Mouse (Mus musculus) forebrain, embryonic 13.5 days (tissue): ENCODE data around the gene Itpr1. TPM values are rescaled to one million over a fixed set of nuclear protein-coding genes. Genes with fewer than 3 reads are reported as not detected.
A peak's percentile ranks its signal among the peaks of the same experiment; 100 is the strongest.

Source experiments
- ATAC-seq: fragments of 200-750 bp; cut with Nextera tagmentation; 2 replicates; pipeline ENCODE4 v1.8.0; 2017
- H3K27ac ChIP-seq: fragments of 300-500 bp; sonication (generic); 2 replicates; pipeline ENCODE4 v1.5.1; 2015; ENCODE audit warnings: inconsistent platforms, mild to moderate bottlenecking, moderate library complexity
- H3K27me3 ChIP-seq: fragments of 300-500 bp; sonication (generic); 2 replicates; pipeline ENCODE4 v1.6.1; 2015; ENCODE audit warnings: mild to moderate bottlenecking, inconsistent platforms
- H3K36me3 ChIP-seq: fragments of 300-500 bp; sonication (generic); 2 replicates; pipeline ENCODE4 v1.6.1; 2015; ENCODE audit warnings: mild to moderate bottlenecking, inconsistent platforms; ENCODE audit not compliant: poor library complexity, severe bottlenecking
- H3K4me1 ChIP-seq: fragments of 300-500 bp; sonication (generic); 2 replicates; pipeline ENCODE4 v1.6.1; 2015; ENCODE audit warnings: inconsistent platforms
- H3K4me2 ChIP-seq: fragments of 300-500 bp; sonication (generic); 2 replicates; pipeline ENCODE4 v1.6.1; 2015; ENCODE audit warnings: inconsistent platforms, mild to moderate bottlenecking, moderate library complexity
- H3K4me3 ChIP-seq: fragments of 300-500 bp; sonication (generic); 2 replicates; pipeline ENCODE4 v1.5.1; 2015; ENCODE audit warnings: mild to moderate bottlenecking, inconsistent platforms
- H3K9ac ChIP-seq: fragments of 300-500 bp; sonication (generic); 2 replicates; pipeline ENCODE4 v1.6.1; 2015; ENCODE audit warnings: mild to moderate bottlenecking, inconsistent platforms
- H3K9me3 ChIP-seq: fragments of 300-500 bp; sonication (generic); replicated peaks from 2 replicates; pipeline ENCODE4 v1.6.1; 2016; ENCODE audit warnings: inconsistent platforms
- WGBS: fragments of 180-500 bp; shearing (Covaris S2); methylation state at CpG from one replicate; pipeline ENCODE4 v1.1.7; 2015; 5-methylcytosine and 5-hydroxymethylcytosine counted together
- polyA plus RNA-seq: library from polyadenylated mRNA; unstranded; fragments of >200 nt; fragmentation: Nextera tagmentation; extraction: Ambion mirVana; gene quantifications from 2 replicates; pipeline ENCODE4 v1.2.1, GENCODE M21; 2015

Itpr1 gene
- polyA plus RNA-seq, 1 experiment from 2014 or later, result 6.9 TPM

DNA sequence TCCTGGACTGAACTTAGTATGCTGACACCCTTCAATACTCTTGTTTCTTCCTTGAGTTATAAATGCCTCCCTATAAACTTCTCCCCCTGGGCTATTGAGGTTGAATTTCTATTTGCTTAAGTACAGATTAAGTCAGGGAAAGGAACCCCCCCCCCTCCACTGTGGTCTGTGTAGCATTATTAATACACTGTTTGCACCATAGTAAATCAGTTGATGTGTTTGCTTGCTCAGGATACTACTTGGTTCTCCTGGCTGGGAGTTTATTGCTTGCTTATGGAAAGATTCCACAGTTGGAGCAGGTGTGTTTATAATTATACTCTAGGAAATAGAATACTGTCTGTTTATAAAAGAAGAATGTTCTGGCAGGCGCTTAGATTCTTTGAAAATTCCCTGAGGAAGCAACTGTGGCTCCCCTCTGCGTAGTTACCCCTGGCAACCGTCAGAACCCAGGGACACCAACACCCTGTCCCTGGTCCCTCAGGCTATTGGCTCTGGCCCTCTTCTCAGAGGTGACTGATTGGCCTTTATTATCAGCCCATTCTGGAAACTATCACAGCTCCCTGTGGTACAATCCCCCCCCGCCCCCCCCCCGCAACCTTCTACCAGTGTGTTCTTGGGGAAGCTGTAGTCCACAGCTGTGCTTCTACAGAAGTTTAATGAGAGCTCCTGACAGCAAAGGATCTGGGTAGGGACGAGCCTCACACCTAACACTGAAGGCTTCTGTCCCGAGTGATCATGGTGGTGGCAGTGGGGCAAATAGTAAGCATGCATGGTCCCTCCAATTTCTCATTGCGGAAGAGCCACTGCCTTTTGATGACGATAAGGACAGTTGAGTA is 212.1 kb downstream of the Itpr1 start:
- no peak overlapping the region for H3K27ac ChIP-seq
- H3K27me3 ChIP-seq, result no peaks in the 10 kb centered on the region
- H3K9me3 ChIP-seq, result no peaks in the 10 kb centered on the region
- H3K4me3 ChIP-seq, result no peak overlapping the region
- peak; percentile 48 for ATAC-seq
- no peak overlapping the region for H3K9ac ChIP-seq
- 57% methylated on average over 9 of the region's 9 CpGs for WGBS
- no peaks in the 10 kb centered on the region for H3K36me3 ChIP-seq
- H3K4me2 ChIP-seq, result no peak overlapping the region
- peaks cover 25% of the 10 kb centered on the region for H3K4me1 ChIP-seq

DNA sequence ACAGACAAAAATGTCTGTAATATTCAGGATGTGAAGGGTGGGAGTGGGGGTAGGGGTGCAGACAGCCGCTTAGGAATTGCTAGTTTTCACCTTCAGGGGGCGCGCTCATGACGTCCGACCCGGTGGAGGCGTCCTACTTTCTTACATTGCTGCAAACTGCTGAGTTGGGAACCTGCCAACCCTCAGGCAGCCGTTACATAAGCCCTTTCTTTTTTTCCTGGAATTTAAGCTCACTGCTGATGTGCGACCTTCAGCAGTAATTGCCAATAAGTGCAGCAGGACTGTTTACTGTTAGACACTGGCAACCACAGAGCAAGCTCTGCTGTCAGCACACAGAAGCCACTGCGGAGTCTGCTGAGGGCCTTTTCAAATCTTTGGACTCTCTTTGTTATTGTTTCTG is 213.9 kb downstream of the Itpr1 start:
- Histone ChIP-seq H3K4me2 (peak overlapping the region; percentile 12; the same call in 1 of the 2 replicates), H3K27ac (0 out of 2 replicates have a peak overlapping the region, but pooled peaks have one; percentile 25), H3K4me1 (peaks cover 25% of the 10 kb centered on the region), H3K27me3 (no peaks in the 10 kb centered on the region), H3K36me3 (no peaks in the 10 kb centered on the region), H3K9me3 (no peaks in the 10 kb centered on the region), H3K9ac (no peak overlapping the region), H3K4me3 (no peak overlapping the region)
- ATAC-seq, result peak; percentile 92
- WGBS, result 5% methylated on average over 10 of the region's 10 CpGs

DNA sequence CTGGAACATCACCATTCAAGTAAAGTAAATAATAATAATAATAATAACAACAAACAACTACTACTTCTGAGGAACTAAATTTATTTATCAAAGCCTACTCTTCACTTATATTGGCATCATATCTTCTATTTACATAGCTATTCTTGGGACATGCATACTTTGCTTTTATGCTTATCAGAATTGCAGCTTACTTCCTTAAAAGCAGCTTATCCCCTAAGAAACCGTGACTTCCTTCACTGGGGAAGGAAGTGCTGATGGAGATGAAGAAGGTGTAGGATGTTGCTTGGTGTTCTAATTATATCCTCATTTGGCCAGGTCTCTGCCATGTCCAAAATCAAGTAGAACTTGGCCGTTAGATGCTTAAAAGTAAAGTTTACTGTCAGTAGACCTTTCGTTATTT is 215.5 kb downstream of the Itpr1 start:
- Histone ChIP-seq H3K9me3 (no peaks in the 10 kb centered on the region), H3K27ac (no peak overlapping the region), H3K36me3 (no peaks in the 10 kb centered on the region), H3K27me3 (no peaks in the 10 kb centered on the region), H3K4me1 (peaks cover 25% of the 10 kb centered on the region), H3K4me2 (no peak overlapping the region), H3K4me3 (no peak overlapping the region), H3K9ac (no peak overlapping the region)
- ATAC-seq, result no peak
- 94% methylated on average over 3 of the region's 3 CpGs for WGBS

DNA sequence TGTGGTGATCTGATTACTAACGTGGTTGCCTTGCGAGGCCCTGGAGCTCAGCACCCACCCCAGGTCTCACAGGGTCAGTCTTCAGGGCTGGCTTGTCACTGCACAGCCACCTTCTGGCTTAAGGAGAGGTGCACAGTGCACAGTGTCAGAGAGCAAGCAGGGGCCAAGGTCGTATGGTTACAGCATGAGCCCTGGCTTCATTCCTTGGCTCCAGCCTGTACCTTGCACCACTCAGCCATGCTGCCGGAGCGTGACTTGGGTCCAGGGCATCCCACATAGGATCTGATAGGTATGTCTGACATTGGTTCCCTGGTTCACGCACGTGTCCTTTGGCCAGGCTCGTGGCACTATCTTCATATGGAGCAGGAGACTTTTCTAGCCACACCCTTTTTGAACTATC is 217.1 kb downstream of the Itpr1 start:
- H3K9ac ChIP-seq, result no peak overlapping the region
- no peak for ATAC-seq
- no peak overlapping the region for H3K4me3 ChIP-seq
- 94% methylated on average over 8 of the region's 8 CpGs for WGBS
- H3K9me3 ChIP-seq, result no peaks in the 10 kb centered on the region
- H3K27ac ChIP-seq, result no peak overlapping the region
- H3K27me3 ChIP-seq, result no peaks in the 10 kb centered on the region
- no peak overlapping the region for H3K4me2 ChIP-seq
- H3K4me1 ChIP-seq, result peaks cover 18% of the 10 kb centered on the region
- H3K36me3 ChIP-seq, result no peaks in the 10 kb centered on the region

DNA sequence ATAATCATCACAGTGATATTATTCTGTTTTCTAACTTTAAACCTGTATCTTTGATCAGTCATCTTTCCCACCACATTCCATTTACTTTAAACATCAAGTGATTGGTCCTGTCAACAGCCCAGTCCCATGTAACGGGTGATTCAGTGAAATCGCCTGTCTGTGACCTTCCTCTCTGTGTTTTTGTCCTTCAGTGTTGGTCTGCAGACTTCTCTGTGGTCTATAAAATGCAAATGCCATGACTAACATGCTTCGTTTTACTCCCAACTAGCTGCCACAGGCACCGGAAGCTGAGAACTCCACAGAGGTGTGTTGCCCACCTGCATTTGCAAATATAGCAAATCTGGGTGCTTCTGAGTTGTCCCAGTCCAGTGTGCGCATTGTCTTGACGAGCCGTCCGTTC is 218.3 kb downstream of the Itpr1 start:
- 83% methylated on average over 8 of the region's 8 CpGs for WGBS

DNA sequence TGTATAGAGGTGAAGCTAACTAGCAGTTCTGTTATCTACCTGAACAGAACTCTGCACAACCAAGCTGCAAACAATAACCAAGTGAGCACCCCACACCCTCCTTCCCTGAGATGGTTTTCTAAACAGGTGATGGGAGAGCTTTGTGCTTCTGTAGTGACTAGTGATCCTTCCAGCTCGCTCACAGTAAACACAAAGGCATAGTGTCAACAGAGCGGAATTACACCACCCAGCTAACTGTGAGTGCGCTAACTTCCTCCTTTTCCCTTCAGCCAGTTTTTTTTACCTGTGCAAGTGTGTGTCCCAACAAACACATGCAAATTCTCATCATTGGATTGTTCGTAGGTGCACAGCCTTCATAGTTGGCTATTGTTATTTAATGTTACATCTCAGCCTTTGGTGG is 219.9 kb downstream of the Itpr1 start:
- ATAC-seq, result no peak
- Histone ChIP-seq H3K9me3 (no peaks in the 10 kb centered on the region), H3K27ac (no peak overlapping the region), H3K4me3 (no peak overlapping the region), H3K9ac (no peak overlapping the region), H3K36me3 (no peaks in the 10 kb centered on the region), H3K4me1 (no peaks in the 10 kb centered on the region), H3K4me2 (no peak overlapping the region), H3K27me3 (no peaks in the 10 kb centered on the region)
- 83% methylated on average over 4 of the region's 4 CpGs for WGBS

More for the DNA sequence above, 218.3 kb downstream of the Itpr1 start:
- no peak for ATAC-seq
- Histone ChIP-seq H3K27ac (no peak overlapping the region), H3K27me3 (no peaks in the 10 kb centered on the region), H3K4me2 (no peak overlapping the region), H3K4me1 (peaks cover 9% of the 10 kb centered on the region; the same call in 1 of the 2 replicates), H3K9me3 (no peaks in the 10 kb centered on the region), H3K9ac (no peak overlapping the region), H3K4me3 (no peak overlapping the region), H3K36me3 (no peaks in the 10 kb centered on the region)

DNA sequence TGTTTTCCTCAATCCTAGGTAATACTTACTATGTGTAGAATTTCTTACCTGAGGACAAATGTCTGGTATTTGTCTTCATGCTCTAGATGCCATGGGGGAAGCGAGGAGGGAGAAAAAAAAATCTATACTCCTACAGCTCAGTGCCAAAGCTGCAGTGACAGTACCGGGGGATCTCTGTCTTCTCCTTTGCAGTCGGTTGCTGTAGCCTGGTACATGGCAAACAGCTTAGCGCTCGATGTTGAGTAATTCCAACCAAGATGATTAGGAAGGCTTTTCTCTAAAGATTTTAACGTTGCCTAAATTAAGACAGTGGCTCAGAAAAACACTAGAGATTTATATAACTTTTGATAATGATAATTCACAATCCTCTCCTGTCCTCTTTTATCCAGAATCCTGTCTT is 221.9 kb downstream of the Itpr1 start:
- Histone ChIP-seq H3K9ac (no peak overlapping the region), H3K27me3 (no peaks in the 10 kb centered on the region), H3K4me3 (no peak overlapping the region), H3K36me3 (no peaks in the 10 kb centered on the region), H3K4me2 (no peak overlapping the region), H3K4me1 (no peaks in the 10 kb centered on the region), H3K27ac (no peak overlapping the region), H3K9me3 (no peaks in the 10 kb centered on the region)
- 73% methylated on average over 6 of the region's 6 CpGs for WGBS
- no peak for ATAC-seq

DNA sequence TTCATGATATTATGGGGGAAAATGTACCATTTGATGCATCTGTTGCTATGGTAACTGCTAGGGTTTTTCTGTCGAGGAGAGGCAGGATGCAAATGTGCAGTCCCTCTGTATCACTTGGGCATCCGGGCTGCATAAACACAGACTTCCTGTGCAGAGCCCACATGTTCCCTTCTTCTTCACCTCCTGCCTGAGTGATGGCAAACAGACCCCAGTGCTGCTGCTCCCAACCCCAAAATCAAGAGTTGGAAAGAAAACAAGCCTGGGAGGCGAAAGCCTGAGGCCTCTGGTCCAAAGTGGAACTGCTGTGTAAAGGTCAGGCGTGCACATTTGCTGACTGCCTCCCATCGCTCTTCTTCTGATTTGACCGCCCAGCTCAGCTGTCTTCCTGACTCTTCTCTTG is 222.6 kb downstream of the Itpr1 start:
- Histone ChIP-seq H3K4me1 (no peaks in the 10 kb centered on the region), H3K4me2 (no peak overlapping the region), H3K36me3 (0 out of 2 replicates have a peak, but pooled peaks cover 2% of the 10 kb centered on the region), H3K9me3 (no peaks in the 10 kb centered on the region), H3K9ac (no peak overlapping the region), H3K4me3 (no peak overlapping the region), H3K27me3 (no peaks in the 10 kb centered on the region), H3K27ac (no peak overlapping the region)
- ATAC-seq, result peak; percentile 50; the same call in 1 of the 2 replicates
- 75% methylated on average over 6 of the region's 6 CpGs for WGBS

DNA sequence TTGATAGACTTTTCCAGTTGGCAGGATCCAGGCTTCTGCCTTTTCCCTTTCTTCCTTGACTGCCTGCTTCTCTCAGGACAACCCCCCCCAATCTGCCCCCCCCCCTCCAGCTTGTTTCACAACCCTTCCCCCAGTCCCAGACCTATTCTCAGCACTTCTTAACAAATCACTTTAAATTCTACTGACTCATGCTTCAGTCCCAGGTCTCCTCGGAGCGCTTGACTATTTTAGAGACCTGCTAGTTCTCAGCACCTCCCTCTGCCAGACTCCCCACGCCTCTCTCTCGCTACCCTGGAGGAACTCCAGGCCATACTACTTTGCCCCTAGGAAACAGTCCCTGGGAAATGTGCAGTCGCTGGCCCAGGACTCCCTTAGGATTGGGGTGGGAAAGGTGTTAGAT is 223.7 kb downstream of the Itpr1 start:
- H3K27ac ChIP-seq, result no peak overlapping the region
- WGBS, result 59% methylated on average over 5 of the region's 5 CpGs

DNA sequence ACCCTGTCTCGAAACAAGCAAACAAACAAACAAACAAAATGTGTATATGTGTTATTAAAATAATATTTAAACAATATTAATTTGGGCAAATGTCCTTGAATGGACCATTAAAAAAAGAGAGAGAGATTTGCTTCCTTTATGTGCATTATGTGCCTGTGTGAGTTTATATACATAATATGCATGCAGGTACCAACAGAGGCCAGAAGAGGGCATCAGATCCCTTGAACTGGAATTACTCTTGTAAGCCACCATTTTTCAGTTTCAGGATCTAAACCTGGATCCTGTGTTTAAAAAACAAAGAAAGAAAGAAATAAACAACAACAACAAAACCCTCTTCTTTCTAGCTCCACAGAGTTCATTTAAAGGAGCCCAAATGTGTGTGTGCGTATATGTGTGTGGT is 228.4 kb downstream of the Itpr1 start:
- 94% methylated on average over 2 of the region's 2 CpGs for WGBS
- no peaks in the 10 kb centered on the region for H3K27me3 ChIP-seq
- no peaks in the 10 kb centered on the region for H3K9me3 ChIP-seq
- ATAC-seq, result no peak
- H3K4me2 ChIP-seq, result no peak overlapping the region
- H3K4me3 ChIP-seq, result no peak overlapping the region
- 0 out of 2 replicates have a peak, but pooled peaks cover 4% of the 10 kb centered on the region for H3K36me3 ChIP-seq
- no peak overlapping the region for H3K9ac ChIP-seq
- H3K4me1 ChIP-seq, result no peaks in the 10 kb centered on the region
- no peak overlapping the region for H3K27ac ChIP-seq

More for the DNA sequence above, 223.7 kb downstream of the Itpr1 start:
- Histone ChIP-seq H3K27me3 (no peaks in the 10 kb centered on the region), H3K36me3 (0 out of 2 replicates have a peak, but pooled peaks cover 4% of the 10 kb centered on the region), H3K9me3 (no peaks in the 10 kb centered on the region), H3K4me1 (no peaks in the 10 kb centered on the region), H3K4me2 (no peak overlapping the region), H3K9ac (no peak overlapping the region), H3K4me3 (no peak overlapping the region)
- no peak for ATAC-seq

DNA sequence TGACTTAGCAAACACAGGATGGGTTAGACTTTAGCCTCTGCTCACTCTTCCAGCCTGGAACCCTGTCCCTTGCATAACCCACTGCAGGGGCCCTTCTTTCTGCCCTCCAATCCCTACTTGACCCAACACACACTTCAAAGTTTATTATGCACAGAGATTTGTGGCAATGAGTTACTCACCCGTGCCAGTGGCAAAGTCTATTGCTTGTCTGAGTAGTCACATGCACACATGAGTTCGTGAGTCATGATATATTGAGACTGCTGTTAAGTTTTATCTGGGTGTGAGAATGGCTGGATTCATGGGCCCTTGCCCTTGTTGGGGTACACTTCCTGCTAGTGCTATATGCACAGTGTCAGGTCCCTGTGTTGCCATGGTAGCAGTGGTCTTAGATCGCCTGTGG is 229.4 kb downstream of the Itpr1 start:
- Histone ChIP-seq H3K9ac (no peak overlapping the region), H3K9me3 (no peaks in the 10 kb centered on the region), H3K27me3 (no peaks in the 10 kb centered on the region), H3K4me3 (no peak overlapping the region), H3K4me2 (no peak overlapping the region), H3K4me1 (no peaks in the 10 kb centered on the region), H3K27ac (no peak overlapping the region), H3K36me3 (0 out of 2 replicates have a peak, but pooled peaks cover 4% of the 10 kb centered on the region)
- ATAC-seq, result no peak
- 92% methylated on average over 3 of the region's 3 CpGs for WGBS

DNA sequence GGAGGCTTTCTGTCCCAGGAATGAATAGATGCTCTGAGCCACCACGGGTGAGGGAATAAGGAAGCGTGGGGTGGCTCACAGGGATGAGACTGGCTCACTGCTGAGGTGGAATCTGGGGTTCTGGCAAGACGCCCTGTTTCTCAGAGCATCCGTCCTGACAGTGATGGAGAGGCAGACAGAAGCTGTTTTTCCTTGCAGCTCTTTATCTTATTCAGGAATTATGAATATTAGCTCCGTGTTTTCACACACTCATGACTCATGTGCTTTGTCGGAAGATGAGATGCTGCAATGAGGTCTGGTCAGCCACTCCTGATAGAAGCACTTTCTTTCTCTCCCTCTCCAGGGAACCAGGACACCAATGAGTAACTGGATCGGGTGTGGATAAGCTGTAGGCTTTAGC is 231.5 kb downstream of the Itpr1 start:
- Histone ChIP-seq H3K4me2 (no peak overlapping the region), H3K4me3 (no peak overlapping the region), H3K27me3 (no peaks in the 10 kb centered on the region), H3K4me1 (no peaks in the 10 kb centered on the region), H3K9ac (no peak overlapping the region), H3K9me3 (no peaks in the 10 kb centered on the region), H3K27ac (no peak overlapping the region), H3K36me3 (0 out of 2 replicates have a peak, but pooled peaks cover 4% of the 10 kb centered on the region)
- no peak; the same call in 1 of the 2 replicates for ATAC-seq
- 78% methylated on average over 7 of the region's 7 CpGs for WGBS
